Mouse (Mus musculus) stomach, embryonic 15.5 days (tissue): Measurements from ENCODE around the gene Mpp6. TPM values are rescaled to one million over a fixed set of nuclear protein-coding genes. Genes with fewer than 3 reads are reported as not detected.
A peak's percentile ranks its signal among the peaks of the same experiment; 100 is the strongest.

Experiments
- ATAC-seq: fragments of 200-750 bp; cut with Nextera tagmentation; 2 replicates; pipeline ENCODE4 v1.8.0; 2017; ENCODE audit warnings: low read depth, moderate number of reproducible peaks, moderate TSS enrichment; ENCODE audit not compliant: insufficient read depth, low FRiP score
- H3K27ac ChIP-seq: fragments of 300-500 bp; sonication (generic); 2 replicates; pipeline ENCODE4 v1.5.1; 2015; ENCODE audit warnings: mild to moderate bottlenecking, inconsistent platforms
- H3K27me3 ChIP-seq: fragments of 300-500 bp; sonication (generic); replicated peaks from 2 replicates; pipeline ENCODE4 v1.6.1; 2015; ENCODE audit warnings: inconsistent platforms
- H3K36me3 ChIP-seq: fragments of 300-500 bp; sonication (generic); 2 replicates; pipeline ENCODE4 v1.6.1; 2015; ENCODE audit warnings: inconsistent platforms
- H3K4me1 ChIP-seq: fragments of 300-500 bp; sonication (generic); 2 replicates; pipeline ENCODE4 v1.6.1; 2015; ENCODE audit warnings: inconsistent platforms
- H3K4me2 ChIP-seq: fragments of 300-500 bp; sonication (generic); 2 replicates; pipeline ENCODE4 v1.6.1; 2015; ENCODE audit warnings: mild to moderate bottlenecking, inconsistent platforms
- H3K4me3 ChIP-seq: fragments of 300-500 bp; sonication (generic); replicated peaks from 2 replicates; pipeline ENCODE4 v1.5.1; 2015; ENCODE audit warnings: inconsistent platforms
- H3K9ac ChIP-seq: fragments of 300-500 bp; sonication (generic); 2 replicates; pipeline ENCODE4 v1.6.1; 2015; ENCODE audit warnings: inconsistent platforms
- H3K9me3 ChIP-seq: fragments of 300-500 bp; sonication (generic); 2 replicates; pipeline ENCODE4 v1.6.1; 2016; ENCODE audit warnings: inconsistent platforms
- WGBS: fragments of 180-500 bp; shearing (Covaris S2); methylation state at CpG from one replicate; pipeline ENCODE4 v1.1.7; 2015; 5-methylcytosine and 5-hydroxymethylcytosine counted together
- polyA plus RNA-seq: library from polyadenylated mRNA; unstranded; fragments of >200 nt; fragmentation: Nextera tagmentation; extraction: Ambion mirVana; gene quantifications from 2 replicates; pipeline ENCODE4 v1.2.1, GENCODE M21; 2015

Mpp6 gene
- polyA plus RNA-seq, 1 experiment from 2014 or later, result 59.0 TPM

GRCm38 (mm10) chr6:50111111-50111655 lies 1.1 kb downstream of the Mpp6 start:
- Histone ChIP-seq H3K4me3 (peak overlapping the region; percentile 84), H3K36me3 (no peaks in the 10 kb centered on the region), H3K9ac (peak overlapping the region; percentile 76; the same call in 1 of the 2 replicates), H3K4me2 (peak overlapping the region; percentile 91), H3K4me1 (peaks cover 10% of the 10 kb centered on the region; the same call in 1 of the 2 replicates), H3K27me3 (no peaks in the 10 kb centered on the region), H3K9me3 (no peaks in the 10 kb centered on the region), H3K27ac (peak overlapping the region; percentile 77; the same call in 1 of the 2 replicates)
- 8% methylated on average over 6 of the region's 6 CpGs for WGBS
- ATAC-seq, result no peak

GRCm38 (mm10) chr6:50112775-50113174 lies 2.7 kb downstream of the Mpp6 start:
- no peaks in the 10 kb centered on the region for H3K9me3 ChIP-seq
- H3K27me3 ChIP-seq, result no peaks in the 10 kb centered on the region
- H3K27ac ChIP-seq, result no peak overlapping the region
- no peak overlapping the region for H3K4me3 ChIP-seq
- peak; percentile 79 for ATAC-seq
- H3K9ac ChIP-seq, result no peak overlapping the region
- whole genome bisulfite sequencing, result under 1% methylated on average over 8 of the region's 8 CpGs
- peaks cover 10% of the 10 kb centered on the region; the same call in 1 of the 2 replicates for H3K4me1 ChIP-seq
- no peak overlapping the region for H3K4me2 ChIP-seq
- H3K36me3 ChIP-seq, result no peaks in the 10 kb centered on the region

- Histone ChIP-seq H3K27me3 (no peaks in the 10 kb centered on the region), H3K9me3 (no peaks in the 10 kb centered on the region), H3K27ac (no peak overlapping the region), H3K4me1 (peaks cover 8% of the 10 kb centered on the region; the same call in 1 of the 2 replicates), H3K36me3 (no peaks in the 10 kb centered on the region), H3K9ac (no peak overlapping the region), H3K4me3 (no peak overlapping the region), H3K4me2 (no peak overlapping the region)
- ATAC-seq, result no peak
- WGBS, result 75% methylated on average over 6 of the region's 6 CpGs
These were observed 4.2 kb downstream of the Mpp6 start for GRCm38 (mm10) chr6:50114280-50114679.

GRCm38 (mm10) chr6:50120931-50121330 lies 10.9 kb downstream of the Mpp6 start:
- H3K9ac ChIP-seq, result no peak overlapping the region
- ATAC-seq, result no peak

GRCm38 (mm10) chr6:50122835-50123234 lies 12.8 kb downstream of the Mpp6 start:
- Histone ChIP-seq H3K36me3 (no peaks in the 10 kb centered on the region), H3K27me3 (no peaks in the 10 kb centered on the region), H3K27ac (no peak overlapping the region), H3K9ac (no peak overlapping the region), H3K4me1 (no peaks in the 10 kb centered on the region), H3K4me3 (no peak overlapping the region), H3K4me2 (no peak overlapping the region), H3K9me3 (0 out of 2 replicates have a peak, but pooled peaks cover 4% of the 10 kb centered on the region)
- no peak for ATAC-seq
- 90% methylated on average over 4 of the region's 4 CpGs for WGBS

More at GRCm38 (mm10) chr6:50120931-50121330, 10.9 kb downstream of the Mpp6 start:
- H3K36me3 ChIP-seq, result no peaks in the 10 kb centered on the region
- H3K9me3 ChIP-seq, result 0 out of 2 replicates have a peak, but pooled peaks cover 4% of the 10 kb centered on the region
- no peaks in the 10 kb centered on the region for H3K27me3 ChIP-seq
- H3K4me2 ChIP-seq, result no peak overlapping the region
- no peaks in the 10 kb centered on the region for H3K4me1 ChIP-seq
- 91% methylated on average over 1 of the region's 1 CpGs for WGBS
- no peak overlapping the region for H3K4me3 ChIP-seq
- H3K27ac ChIP-seq, result no peak overlapping the region

- 77% methylated on average over 2 of the region's 2 CpGs for WGBS
- no peak for ATAC-seq
These were observed 14.2 kb downstream of the Mpp6 start for GRCm38 (mm10) chr6:50124197-50124596.

GRCm38 (mm10) chr6:50126331-50126730 lies 16.3 kb downstream of the Mpp6 start:
- ATAC-seq, result no peak
- H3K36me3 ChIP-seq, result no peaks in the 10 kb centered on the region
- H3K27ac ChIP-seq, result no peak overlapping the region
- WGBS, result 82% methylated on average over 2 of the region's 2 CpGs
- H3K4me2 ChIP-seq, result no peak overlapping the region
- 0 out of 2 replicates have a peak, but pooled peaks cover 4% of the 10 kb centered on the region for H3K9me3 ChIP-seq
- no peak overlapping the region for H3K4me3 ChIP-seq
- no peaks in the 10 kb centered on the region for H3K27me3 ChIP-seq
- H3K4me1 ChIP-seq, result no peaks in the 10 kb centered on the region
- no peak overlapping the region for H3K9ac ChIP-seq

More at GRCm38 (mm10) chr6:50124197-50124596, 14.2 kb downstream of the Mpp6 start:
- Histone ChIP-seq H3K4me3 (no peak overlapping the region), H3K36me3 (no peaks in the 10 kb centered on the region), H3K4me1 (no peaks in the 10 kb centered on the region), H3K9me3 (0 out of 2 replicates have a peak, but pooled peaks cover 4% of the 10 kb centered on the region), H3K9ac (no peak overlapping the region), H3K27me3 (no peaks in the 10 kb centered on the region), H3K27ac (no peak overlapping the region), H3K4me2 (no peak overlapping the region)

- Histone ChIP-seq H3K36me3 (no peaks in the 10 kb centered on the region), H3K4me3 (no peak overlapping the region), H3K9ac (no peak overlapping the region), H3K4me1 (no peaks in the 10 kb centered on the region), H3K9me3 (0 out of 2 replicates have a peak, but pooled peaks cover 4% of the 10 kb centered on the region), H3K4me2 (no peak overlapping the region), H3K27me3 (no peaks in the 10 kb centered on the region), H3K27ac (no peak overlapping the region)
- WGBS, result 93% methylated on average over 6 of the region's 6 CpGs
- ATAC-seq, result no peak
These were observed 17.5 kb downstream of the Mpp6 start for GRCm38 (mm10) chr6:50127536-50127935.

- no peaks in the 10 kb centered on the region for H3K9me3 ChIP-seq
- H3K9ac ChIP-seq, result no peak overlapping the region
- H3K4me1 ChIP-seq, result 0 out of 2 replicates have a peak, but pooled peaks cover 4% of the 10 kb centered on the region
- H3K4me2 ChIP-seq, result no peak overlapping the region
- no peaks in the 10 kb centered on the region for H3K27me3 ChIP-seq
- H3K36me3 ChIP-seq, result no peaks in the 10 kb centered on the region
- H3K4me3 ChIP-seq, result no peak overlapping the region
- 60% methylated on average over 3 of the region's 3 CpGs for WGBS
- ATAC-seq, result no peak
- H3K27ac ChIP-seq, result no peak overlapping the region
These were observed 27.6 kb downstream of the Mpp6 start for GRCm38 (mm10) chr6:50137651-50138050.

GRCm38 (mm10) chr6:50139526-50139925 lies 29.5 kb downstream of the Mpp6 start:
- H3K27ac ChIP-seq, result no peak overlapping the region

GRCm38 (mm10) chr6:50146158-50146557 lies 36.1 kb downstream of the Mpp6 start:
- H3K36me3 ChIP-seq, result no peaks in the 10 kb centered on the region

More at GRCm38 (mm10) chr6:50139526-50139925, 29.5 kb downstream of the Mpp6 start:
- H3K9me3 ChIP-seq, result no peaks in the 10 kb centered on the region
- no peaks in the 10 kb centered on the region for H3K27me3 ChIP-seq
- H3K36me3 ChIP-seq, result no peaks in the 10 kb centered on the region
- no peaks in the 10 kb centered on the region for H3K4me1 ChIP-seq
- no peak for ATAC-seq
- no peak overlapping the region for H3K9ac ChIP-seq
- WGBS, result 78% methylated on average over 3 of the region's 3 CpGs
- no peak overlapping the region for H3K4me2 ChIP-seq
- no peak overlapping the region for H3K4me3 ChIP-seq

GRCm38 (mm10) chr6:50149378-50149777 lies 39.3 kb downstream of the Mpp6 start:
- Histone ChIP-seq H3K4me2 (no peak overlapping the region), H3K4me3 (no peak overlapping the region), H3K4me1 (no peaks in the 10 kb centered on the region), H3K27ac (no peak overlapping the region), H3K36me3 (no peaks in the 10 kb centered on the region), H3K27me3 (no peaks in the 10 kb centered on the region), H3K9ac (no peak overlapping the region), H3K9me3 (no peaks in the 10 kb centered on the region)
- WGBS, result 81% methylated on average over 4 of the region's 4 CpGs
- ATAC-seq, result no peak

More at GRCm38 (mm10) chr6:50146158-50146557, 36.1 kb downstream of the Mpp6 start:
- Histone ChIP-seq H3K9me3 (no peaks in the 10 kb centered on the region), H3K27ac (no peak overlapping the region), H3K4me3 (no peak overlapping the region), H3K4me2 (no peak overlapping the region), H3K9ac (no peak overlapping the region), H3K27me3 (no peaks in the 10 kb centered on the region), H3K4me1 (no peaks in the 10 kb centered on the region)
- ATAC-seq, result no peak
